In the genomic region with DNA sequence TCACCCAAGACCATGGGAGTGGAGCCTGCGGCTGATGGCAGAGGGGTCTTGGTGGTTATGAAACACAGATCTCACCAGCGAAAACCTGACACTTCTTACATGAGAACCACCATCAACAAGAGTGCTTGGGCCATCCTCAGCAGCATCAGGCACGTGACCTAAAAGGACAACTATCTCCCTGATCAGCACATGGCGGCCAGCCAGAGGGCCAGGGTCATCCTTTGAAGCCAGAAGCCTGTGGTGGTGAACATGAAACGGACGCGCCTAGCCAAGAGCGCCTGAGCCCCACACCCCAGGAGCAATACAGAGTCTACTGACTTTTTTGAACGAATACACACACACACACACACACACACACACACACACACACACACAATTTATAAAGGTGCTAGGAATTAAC, we compare ENCODE assay signal across 15 mouse cellular contexts.
"Had no signal": no experiment of that assay in that cellular context is flagged by ENCODE, and none has a peak within 500 bp of the region (broad histone marks: within the 10 kb centered on the region; RNA-seq: fewer than 3 reads in every experiment).

No protein-coding gene starts in this region.

- DNase-seq: kidney, adult 9 months; kidney, postnatal 14 days; kidney, postnatal 4 days; left cerebral cortex, postnatal 4 days; liver, embryonic 13.5 days; lung, adult 2 months; lung, postnatal 14 days; lung, postnatal 4 days; midbrain, embryonic 14.5 days; right cerebral cortex, adult 18-20 months; right cerebral cortex, postnatal 14 days; right cerebral cortex, postnatal 4 days; spleen, adult 18-20 months; thymus, adult 18-20 months; thymus, postnatal 36 days had no signal
